Mouse (Mus musculus): ENCODE results near the gene Me1.

Gene Me1

GRCm38 (mm10) chr9:86695818-86696261, at the start of gene Me1:
Gene Me1, minus strand, starts transcription at chr9:86695953.
- peak; percentile 11 for DNase-seq

- no peak for DNase-seq
Observed at GRCm38 (mm10) chr9:86744041-86744440, 48.3 kb upstream of the Me1 start.

- no peak for DNase-seq
Observed at GRCm38 (mm10) chr9:86742959-86743911, 47.5 kb upstream of the Me1 start, which contains the start of gene Prss35. Gene Prss35, plus strand, starts transcription at chr9:86743649.

- no peak for DNase-seq
Observed at GRCm38 (mm10) chr9:86739971-86740370, 44.2 kb upstream of the Me1 start.

- no peak for DNase-seq
Observed at GRCm38 (mm10) chr9:86738801-86739200, 43.0 kb upstream of the Me1 start.

- DNase-seq: no peak
Observed at GRCm38 (mm10) chr9:86738067-86738466, 42.3 kb upstream of the Me1 start.

GRCm38 (mm10) chr9:86736991-86737390, 41.2 kb upstream of the Me1 start:
- no peak for DNase-seq

GRCm38 (mm10) chr9:86734795-86735194, 39.0 kb upstream of the Me1 start:
- no peak for DNase-seq

- no peak for DNase-seq
Observed at GRCm38 (mm10) chr9:86734357-86734756, 38.6 kb upstream of the Me1 start.

- DNase-seq: no peak
Observed at GRCm38 (mm10) chr9:86729811-86730210, 34.1 kb upstream of the Me1 start.

- DNase-seq: no peak
Observed at GRCm38 (mm10) chr9:86729084-86729483, 33.3 kb upstream of the Me1 start.

- DNase-seq: no peak
Observed at GRCm38 (mm10) chr9:86728214-86728814, 32.6 kb upstream of the Me1 start.

- no peak for DNase-seq
Observed at GRCm38 (mm10) chr9:86726381-86726720, 30.6 kb upstream of the Me1 start.

GRCm38 (mm10) chr9:86725604-86726380, 30.0 kb upstream of the Me1 start:
- DNase-seq: no peak

- no peak for DNase-seq
Observed at GRCm38 (mm10) chr9:86725066-86725465, 29.3 kb upstream of the Me1 start.

- DNase-seq: no peak
Observed at GRCm38 (mm10) chr9:86720794-86721193, 25.0 kb upstream of the Me1 start.

GRCm38 (mm10) chr9:86720227-86720626, 24.5 kb upstream of the Me1 start:
- DNase-seq: no peak

GRCm38 (mm10) chr9:86717119-86717518, 21.4 kb upstream of the Me1 start:
- DNase-seq: no peak

GRCm38 (mm10) chr9:86716540-86716939, 20.8 kb upstream of the Me1 start:
- DNase-seq: no peak

GRCm38 (mm10) chr9:86714089-86714488, 18.3 kb upstream of the Me1 start:
- no peak for DNase-seq

- DNase-seq: no peak
Observed at GRCm38 (mm10) chr9:86712648-86713047, 16.9 kb upstream of the Me1 start.

GRCm38 (mm10) chr9:86710091-86710634, 14.4 kb upstream of the Me1 start:
- DNase-seq: no peak

GRCm38 (mm10) chr9:86708921-86709320, 13.2 kb upstream of the Me1 start:
- DNase-seq: no peak
